Mouse (Mus musculus): ENCODE data around the gene Pdcd5.

Pdcd5 gene

DNA sequence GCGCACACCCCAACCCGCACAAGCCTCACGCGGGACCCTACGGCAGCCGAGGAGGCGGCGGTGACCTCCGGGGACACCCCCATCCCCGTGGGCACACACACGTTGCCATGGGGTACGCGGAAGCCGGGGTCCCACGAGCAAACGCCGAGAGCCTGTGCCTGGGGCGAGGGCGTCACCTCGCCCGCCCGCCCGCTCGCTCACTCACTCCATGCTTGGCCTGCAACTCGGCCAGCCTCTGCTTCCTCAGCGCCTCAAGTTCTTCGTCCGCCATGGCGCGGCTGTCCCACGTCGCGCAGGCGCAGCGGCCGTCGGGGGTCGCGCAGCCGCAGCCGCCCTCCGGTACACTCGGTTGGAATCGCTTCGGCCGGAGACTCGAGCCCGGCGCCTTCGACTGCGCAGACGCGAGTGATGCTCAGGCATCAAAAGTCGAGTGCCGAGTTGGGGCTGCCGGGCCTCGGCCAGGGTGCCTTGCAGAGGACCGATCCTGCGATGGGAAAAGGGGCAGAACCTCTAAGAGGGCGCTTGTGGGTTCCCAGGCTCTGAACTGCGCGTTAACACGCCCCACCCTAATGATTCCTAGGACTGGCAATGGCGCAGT lies at the start of gene Pdcd5:
TSS of gene Pdcd5 (minus strand) at position 421 of the 598 bp plus-strand sequence.
- peak; percentile 99 for DNase-seq

GRCm38 (mm10) chr7:35692641-35693040 lies 45.3 kb upstream of the Pdcd5 start:
- DNase-seq, result no peak

- no peak for DNase-seq
These were observed 44.8 kb upstream of the Pdcd5 start for GRCm38 (mm10) chr7:35692117-35692516.

GRCm38 (mm10) chr7:35688781-35689349 lies 41.5 kb upstream of the Pdcd5 start:
- no peak for DNase-seq

GRCm38 (mm10) chr7:35688276-35688675 lies 41.0 kb upstream of the Pdcd5 start:
- DNase-seq, result no peak

DNA sequence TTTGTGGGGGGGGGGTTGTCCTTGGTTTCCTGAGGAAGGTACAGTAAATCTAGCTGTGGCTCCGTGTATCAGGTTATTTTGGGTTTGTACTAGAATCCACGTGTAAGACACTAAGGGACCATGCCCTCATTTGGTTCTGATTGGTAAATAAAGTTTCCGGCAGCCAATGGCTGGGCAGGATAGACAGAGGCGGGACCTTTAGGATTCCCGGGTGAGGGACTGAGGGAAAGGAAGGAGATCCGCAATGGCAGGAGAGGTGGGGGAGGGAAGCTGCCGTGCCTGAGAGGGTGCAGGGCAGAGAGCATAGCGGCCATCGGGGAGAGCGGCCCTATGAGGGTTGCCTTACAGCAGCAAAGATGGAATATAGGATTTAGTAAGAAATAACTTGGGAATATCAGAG lies 39.9 kb upstream of the Pdcd5 start:
- DNase-seq, result no peak

- DNase-seq, result peak; percentile 66
These were observed 39.4 kb upstream of the Pdcd5 start for GRCm38 (mm10) chr7:35686756-35687155.

GRCm38 (mm10) chr7:35686216-35686615 lies 38.9 kb upstream of the Pdcd5 start:
- DNase-seq, result no peak

- no peak for DNase-seq
These were observed 36.2 kb upstream of the Pdcd5 start for GRCm38 (mm10) chr7:35683409-35684122.

DNA sequence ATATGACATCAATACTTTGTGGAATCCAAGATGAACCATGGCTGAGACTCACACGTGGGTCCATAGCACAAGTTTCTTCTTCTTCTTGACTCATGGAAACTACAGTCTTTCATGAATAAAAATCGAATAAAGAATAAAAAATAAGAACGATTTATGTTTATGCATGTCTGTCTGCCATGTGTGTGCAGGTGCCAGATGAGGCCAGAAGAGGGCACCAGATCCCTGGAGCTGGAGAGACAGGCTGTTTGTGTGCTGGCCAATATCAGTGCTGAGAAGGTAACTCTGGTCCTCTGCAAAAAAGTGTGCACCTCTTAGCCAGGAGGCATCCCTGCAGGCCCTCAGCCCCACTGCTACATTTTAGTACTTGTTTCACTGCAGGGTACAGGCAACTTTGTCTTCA lies 34.2 kb upstream of the Pdcd5 start:
- no peak for DNase-seq

DNA sequence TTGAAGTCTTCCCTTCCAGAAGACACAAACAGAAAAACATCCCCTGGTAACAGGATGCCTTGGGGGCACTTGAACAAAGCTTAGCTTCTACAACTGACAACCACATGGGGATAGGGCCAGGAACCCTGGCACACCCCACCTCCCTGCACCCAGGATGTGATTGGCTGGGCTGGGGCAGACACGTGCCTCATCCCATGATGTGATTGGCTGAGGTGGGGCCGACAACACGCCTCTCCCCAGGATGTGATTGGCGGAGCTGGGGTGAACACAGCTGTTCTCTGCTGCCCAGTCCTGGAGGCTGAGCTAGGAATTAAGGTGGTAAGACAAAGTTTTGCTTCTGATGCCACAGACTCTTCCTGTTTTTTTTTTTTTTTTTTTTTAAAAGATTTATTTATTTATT lies 31.7 kb upstream of the Pdcd5 start:
- DNase-seq, result no peak

GRCm38 (mm10) chr7:35668066-35669041 lies 21.0 kb upstream of the Pdcd5 start:
- no peak for DNase-seq

DNA sequence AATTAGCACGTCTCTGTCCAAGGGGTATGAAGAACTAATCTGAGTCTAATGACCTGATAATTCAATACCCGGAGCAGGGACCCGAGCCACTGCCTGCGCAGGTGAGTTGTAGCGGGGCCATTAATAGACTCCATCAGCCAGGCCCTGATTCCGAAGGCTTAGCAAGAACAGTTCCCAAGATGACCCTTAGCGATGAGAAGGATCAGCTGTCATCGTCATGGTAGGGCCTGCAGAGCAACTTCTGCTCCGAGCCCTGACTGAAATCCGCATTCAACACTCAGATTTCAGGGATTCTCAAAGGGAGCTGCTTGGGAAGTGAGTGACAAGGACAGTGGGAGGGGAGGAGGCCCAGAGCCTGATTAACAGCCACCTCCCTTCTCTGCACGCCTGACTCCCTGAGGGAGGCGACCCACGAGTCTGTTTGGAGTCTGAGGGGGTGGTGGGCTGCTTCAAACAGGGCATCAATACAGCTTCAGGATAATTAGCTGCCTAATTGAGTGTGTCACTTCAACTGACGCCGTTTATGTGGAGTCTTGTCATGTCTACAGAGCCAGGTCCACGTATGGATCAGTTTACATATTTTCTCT lies 16.6 kb upstream of the Pdcd5 start:
- no peak for DNase-seq

DNA sequence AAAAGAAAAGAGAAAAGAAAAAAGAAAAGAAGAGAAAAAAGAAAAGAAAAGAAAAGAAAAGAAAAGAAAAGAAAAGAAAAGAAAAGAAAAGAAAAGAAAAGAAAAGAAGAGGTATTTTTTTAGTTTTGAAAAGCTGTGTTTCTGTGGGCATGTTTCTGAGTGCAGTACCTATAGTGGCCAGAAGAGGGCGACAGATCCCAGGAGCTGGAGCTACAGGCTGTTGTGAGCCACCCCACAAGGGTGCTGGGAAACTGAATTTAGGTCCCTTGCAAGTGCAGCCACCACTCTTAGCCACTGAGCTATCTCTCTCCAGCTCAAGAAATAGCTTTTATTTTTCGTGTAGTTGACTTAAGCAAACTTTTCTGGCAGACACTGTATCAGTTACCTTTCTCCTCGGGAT lies 11.9 kb upstream of the Pdcd5 start:
- peak; percentile 28 for DNase-seq

- DNase-seq, result no peak
These were observed 10.5 kb upstream of the Pdcd5 start for GRCm38 (mm10) chr7:35657829-35658228.

DNA sequence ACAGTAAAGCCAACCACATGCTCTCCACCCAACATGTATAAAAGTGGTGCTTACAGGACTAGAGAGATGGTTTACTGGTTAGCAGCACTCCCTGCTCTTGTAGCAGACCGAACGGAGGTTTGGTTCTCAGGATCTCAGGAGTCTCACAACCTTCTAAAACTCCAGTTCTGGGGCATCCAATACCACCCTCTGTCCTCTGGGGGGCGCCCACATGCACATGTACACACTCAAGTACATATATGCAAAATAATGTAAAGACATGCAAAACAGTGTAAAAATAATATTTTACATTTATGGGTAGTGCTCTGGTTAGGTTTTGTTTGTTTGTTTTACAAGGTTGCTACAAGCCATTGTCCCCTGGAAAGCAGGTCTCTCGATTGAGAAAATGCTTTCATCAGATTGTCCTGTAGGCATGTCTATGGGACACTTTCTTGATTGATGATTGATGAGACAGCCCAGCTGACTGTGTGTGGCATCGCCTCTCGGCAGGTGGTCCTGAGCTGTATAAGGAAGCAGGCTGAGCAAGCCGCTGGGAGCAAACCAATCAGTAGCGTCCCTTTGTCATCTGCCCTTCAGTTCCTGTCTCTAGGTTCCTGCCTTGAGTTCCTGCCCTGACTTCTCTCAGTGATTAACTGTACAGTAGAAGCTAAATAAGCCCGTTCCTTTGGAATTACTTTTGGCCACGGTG lies 4.4 kb upstream of the Pdcd5 start:
- DNase-seq, result no peak

DNA sequence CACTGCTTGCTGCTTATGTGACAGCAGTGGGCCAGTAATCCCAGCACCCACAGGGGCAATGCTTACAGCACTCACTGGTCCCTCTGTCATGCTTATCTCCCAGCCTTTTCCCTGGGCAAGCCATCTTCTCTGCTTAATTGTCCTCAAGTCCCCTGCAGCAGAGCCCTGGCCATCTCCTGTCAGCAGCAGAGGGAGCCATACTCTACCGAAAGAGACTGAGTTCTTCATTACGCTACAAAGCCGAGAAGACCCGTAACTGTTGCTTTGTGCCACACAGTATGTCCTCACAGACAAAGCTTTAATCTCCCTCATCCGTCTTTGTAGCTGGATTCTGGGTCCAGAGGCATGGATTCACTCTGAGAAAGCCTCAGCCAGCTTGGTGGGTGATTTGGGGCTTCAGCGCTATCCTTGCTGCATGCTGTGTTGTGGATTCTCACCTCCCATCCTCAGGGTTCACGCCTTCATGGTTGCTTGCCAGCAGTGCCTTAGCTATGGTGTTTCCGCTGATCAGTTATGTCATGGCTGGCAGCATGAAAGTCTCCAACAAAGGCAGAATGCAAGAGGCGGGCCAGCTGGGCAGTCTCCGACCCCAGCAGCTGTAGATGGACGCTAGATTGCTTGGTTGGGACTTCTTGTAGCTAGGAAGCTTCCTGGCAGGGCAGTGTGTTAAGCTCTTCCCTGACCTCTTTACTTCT lies 3.5 kb upstream of the Pdcd5 start:
- DNase-seq, result peak; percentile 45

DNA sequence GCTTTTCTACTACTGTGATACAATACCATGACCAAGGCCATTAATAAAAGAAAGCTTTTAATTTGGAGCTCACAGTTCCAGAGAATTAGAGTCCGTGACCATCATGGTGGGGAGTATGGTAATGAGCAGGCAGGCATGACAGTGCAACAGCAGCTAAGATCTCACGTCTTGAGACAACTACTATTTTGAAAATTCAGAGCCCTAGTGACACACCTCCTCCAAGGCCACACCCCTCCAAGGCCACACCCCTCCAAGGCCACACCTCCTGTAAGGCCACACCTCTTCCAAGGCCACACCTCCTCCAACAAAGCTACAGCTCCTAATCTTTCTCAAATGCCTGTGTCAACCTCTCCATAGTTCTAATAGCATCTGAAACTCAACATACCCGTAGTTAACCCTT lies 1.8 kb upstream of the Pdcd5 start:
- DNase-seq, result no peak

GRCm38 (mm10) chr7:35648239-35649069 lies 1.1 kb upstream of the Pdcd5 start:
- no peak for DNase-seq

DNA sequence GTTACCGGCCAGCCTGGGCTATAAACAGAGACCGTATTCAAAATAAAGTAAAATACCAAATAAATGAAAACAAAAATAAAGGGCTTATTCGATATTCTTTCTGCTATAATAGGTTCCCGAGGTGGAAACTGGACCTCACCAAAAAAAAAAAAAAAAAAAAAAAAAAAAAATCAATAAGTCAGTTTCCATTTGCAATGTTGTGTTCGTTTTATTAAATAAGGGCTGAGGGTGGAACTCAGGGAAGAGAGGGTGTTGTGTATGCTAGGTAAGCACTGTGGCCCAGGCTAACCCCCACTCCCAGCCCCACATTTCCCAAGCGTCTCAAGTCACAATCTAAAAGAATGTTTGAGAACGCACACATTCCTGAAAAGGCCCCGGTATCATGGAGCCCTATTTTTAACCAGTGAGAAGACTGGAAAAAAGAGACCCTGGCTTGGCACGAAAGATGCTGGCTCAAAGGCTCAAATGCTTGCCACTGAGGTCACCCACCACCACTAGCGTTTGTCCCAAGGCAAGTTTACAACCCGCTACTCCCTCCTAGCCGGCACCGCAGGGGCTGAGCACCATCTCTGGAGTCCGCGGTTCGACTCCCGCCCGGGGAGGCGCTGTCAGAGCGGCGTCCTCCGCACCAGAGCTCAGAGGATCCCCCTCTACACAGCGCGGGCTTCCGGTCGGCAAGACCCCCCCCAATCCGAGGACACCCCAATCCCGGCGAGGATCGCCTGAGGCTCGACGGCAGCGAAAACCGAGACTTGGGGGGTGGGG lies 822 bp downstream of the Pdcd5 start:
- DNase-seq, result peak; percentile 32

Data from right cerebral cortex, postnatal 14 days (tissue).